Mouse (Mus musculus) embryonic fibroblast, embryonic 13.5 days (primary cell): ENCODE measurements around the gene Kcnh5.

Experiments
- CTCF ChIP-seq: IDR thresholded peaks from 2 replicates; pipeline ENCODE4 v1.5.1; 2011; ENCODE audit warnings: mild to moderate bottlenecking, control low read depth, low read length, moderate library complexity, borderline replicate concordance; ENCODE audit not compliant: insufficient read depth
- POLR2A ChIP-seq: IDR thresholded peaks from 2 replicates; pipeline ENCODE4 v1.6.1; 2011; ENCODE audit warnings: low read depth, mild to moderate bottlenecking, control low read depth, low read length, moderate library complexity

DNA sequence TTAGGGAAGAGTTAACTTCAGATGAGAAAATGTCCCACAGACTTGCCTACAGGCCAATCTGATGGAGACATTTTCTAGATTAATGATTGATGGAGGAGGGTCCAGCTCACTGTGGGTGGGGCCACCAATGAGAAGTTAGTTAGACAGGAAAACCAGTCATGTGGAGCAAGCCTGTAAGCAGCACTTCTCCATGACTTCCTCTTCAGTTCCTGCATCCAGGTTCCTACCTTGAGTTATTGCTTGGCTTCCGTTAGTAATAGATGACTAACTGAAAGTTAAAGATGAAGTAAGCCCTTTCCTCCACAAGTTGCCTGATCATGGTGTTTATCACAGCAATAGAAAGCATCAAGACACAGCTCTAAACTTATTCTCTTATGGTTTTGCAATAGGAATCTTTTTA is 290.1 kb downstream of the Kcnh5 start:
- TF ChIP-seq CTCF: no peak
- no peak for TF ChIP-seq POLR2A
